Mouse (Mus musculus): ENCODE data around the gene Wnk3. TPM values are rescaled to one million over a fixed set of nuclear protein-coding genes. Genes with fewer than 3 reads are reported as not detected.
"Not testable (repeated sequence)": the region's sequence is repeated elsewhere in the genome, so short reads cannot be mapped to it uniquely, and the experiment has no call there.

The Wnk3 gene
- 1 to 10 TPM in 1 of 2 experiments, under 1 TPM in 1; 0.98 to 1.2 TPM for total RNA-seq (2021)

GRCm38 (mm10) chrX:151197778-151198177 lies at the start of gene Wnk3:
Gene Wnk3, plus strand, starts transcription at chrX:151198078.
- no peak for DNase-seq

- no peak for DNase-seq
Observed at GRCm38 (mm10) chrX:151158414-151158813, 39.5 kb upstream of the Wnk3 start.

- peak; percentile 45 for DNase-seq
Observed at GRCm38 (mm10) chrX:151168438-151169131, 29.3 kb upstream of the Wnk3 start.

GRCm38 (mm10) chrX:151169261-151169961 lies 28.5 kb upstream of the Wnk3 start:
- peak; percentile 68 for DNase-seq

- not testable (repeated sequence) for DNase-seq
Observed at GRCm38 (mm10) chrX:151173134-151173533, 24.7 kb upstream of the Wnk3 start.

- DNase-seq = no peak
Observed at GRCm38 (mm10) chrX:151298329-151298728, 100.5 kb downstream of the Wnk3 start.

- DNase-seq = no peak
Observed at GRCm38 (mm10) chrX:151313732-151314131, 115.9 kb downstream of the Wnk3 start.

- DNase-seq = no peak
Observed at GRCm38 (mm10) chrX:151333615-151334014, 135.7 kb downstream of the Wnk3 start.

GRCm38 (mm10) chrX:151337804-151338203 lies 139.9 kb downstream of the Wnk3 start:
- peak; percentile 84 for DNase-seq

- peak; percentile 87 for DNase-seq
Observed at GRCm38 (mm10) chrX:151343761-151344500, 146.1 kb downstream of the Wnk3 start, which contains the start of gene Fam120c. Gene Fam120c, plus strand, starts transcription at chrX:151344175.

GRCm38 (mm10) chrX:151344501-151344984 lies 146.7 kb downstream of the Wnk3 start:
- peak; percentile 35 for DNase-seq

- peak; percentile 10 for DNase-seq
Observed at GRCm38 (mm10) chrX:151345333-151346125, 147.7 kb downstream of the Wnk3 start.

GRCm38 (mm10) chrX:151347278-151347677 lies 149.4 kb downstream of the Wnk3 start:
- DNase-seq = no peak

GRCm38 (mm10) chrX:151349322-151349721 lies 151.4 kb downstream of the Wnk3 start:
- DNase-seq = no peak

Other genes starting within 250 kb of the Wnk3 start
- gene Gnl3l, start 180.8 kb upstream of the Wnk3 start, total RNA-seq (2021) = 10 to 100 TPM; 34.3 to 37.9 TPM
- 10 to 100 TPM; 23.7 to 25.6 TPM for gene Fgd1, start 151.9 kb upstream of the Wnk3 start, total RNA-seq (2021)
- 10 to 100 TPM; 12.9 to 13.0 TPM for gene Tsr2, start 101.5 kb upstream of the Wnk3 start, total RNA-seq (2021)
- 10 to 100 TPM; 11.0 to 11.6 TPM for gene Fam120c, start 146.1 kb downstream of the Wnk3 start, total RNA-seq (2021)